Mouse (Mus musculus): ENCODE measurements around the gene Tifab. TPM values are rescaled to one million over a fixed set of nuclear protein-coding genes. Genes with fewer than 3 reads are reported as not detected.
A peak's percentile ranks its signal among the peaks of the same experiment; 100 is the strongest.

The Tifab gene
- polyA plus RNA-seq, 1 experiment from 2014 or later: 5.6 TPM

DNA sequence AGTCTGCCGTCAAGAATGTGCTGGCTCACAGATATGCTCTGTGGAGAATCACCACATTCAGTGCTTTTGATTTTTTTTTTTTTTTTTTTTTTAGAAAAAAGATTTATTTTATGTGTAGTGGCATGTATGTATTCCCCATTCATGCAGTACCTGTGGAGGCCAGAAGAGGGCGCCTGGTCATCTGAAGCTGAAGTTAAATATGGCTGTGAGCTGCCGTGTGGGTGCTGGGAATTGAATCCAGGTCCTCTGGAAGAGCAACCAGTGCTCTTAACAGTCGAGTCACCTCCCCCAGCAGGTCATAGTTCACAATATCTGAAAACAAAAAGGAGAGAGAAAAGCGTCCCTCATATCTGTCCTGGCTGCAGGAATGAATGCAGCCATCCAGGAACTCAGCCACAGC, 11.0 kb upstream of the Tifab start:
- Histone ChIP-seq H3K4me1 (ENCODE audit: control insufficient read depth, insufficient read depth, low read length) (no peaks in the 10 kb centered on the region), H3K9me3 (replicated peaks; ENCODE audit: control insufficient read depth, low read length) (no peaks in the 10 kb centered on the region), H3K9ac (ENCODE audit: low read length) (no peak overlapping the region), H3K27me3 (ENCODE audit: control insufficient read depth, insufficient read depth, low read length) (no peaks in the 10 kb centered on the region), H3K27ac (ENCODE audit: low read length) (no peak overlapping the region), H3K4me2 (ENCODE audit: low read depth, low read length) (no peak overlapping the region), H3K36me3 (ENCODE audit: control insufficient read depth, insufficient read depth, low read length) (no peaks in the 10 kb centered on the region), H3K4me3 (replicated peaks; ENCODE audit: low read length) (no peak overlapping the region)
- no peak for ATAC-seq (ENCODE audit: insufficient read depth, low FRiP score)
- 77% methylated on average over 5 of the region's 5 CpGs for WGBS

DNA sequence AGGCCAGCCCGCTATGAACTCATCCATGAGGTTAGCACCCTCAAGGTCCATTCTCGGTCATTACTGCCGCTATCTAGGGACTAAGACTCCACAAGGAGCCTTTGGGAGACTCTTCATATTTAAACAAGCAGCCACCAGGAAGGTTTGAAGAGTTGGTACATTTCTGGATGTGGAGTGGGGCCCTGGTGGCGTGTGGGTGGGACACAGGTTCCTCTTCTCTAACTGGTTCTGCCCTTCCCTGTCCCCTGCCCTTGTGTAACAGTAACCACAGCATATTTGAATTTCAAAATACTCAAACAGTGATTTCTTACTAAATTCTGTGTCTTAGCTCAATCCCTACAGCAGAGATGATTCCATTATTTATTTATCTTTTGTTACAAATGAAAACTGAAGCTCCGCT, 5.0 kb upstream of the Tifab start:
- no peak overlapping the region for H3K27ac ChIP-seq (ENCODE audit: low read length)
- H3K4me1 ChIP-seq (ENCODE audit: control insufficient read depth, insufficient read depth, low read length): no peaks in the 10 kb centered on the region
- no peaks in the 10 kb centered on the region for H3K9me3 ChIP-seq (replicated peaks; ENCODE audit: control insufficient read depth, low read length)
- 78% methylated on average over 5 of the region's 5 CpGs for WGBS
- H3K4me2 ChIP-seq (ENCODE audit: low read depth, low read length): no peak overlapping the region
- ATAC-seq (ENCODE audit: insufficient read depth, low FRiP score): no peak
- no peaks in the 10 kb centered on the region for H3K36me3 ChIP-seq (ENCODE audit: control insufficient read depth, insufficient read depth, low read length)
- no peak overlapping the region for H3K9ac ChIP-seq (ENCODE audit: low read length)
- no peaks in the 10 kb centered on the region for H3K27me3 ChIP-seq (ENCODE audit: control insufficient read depth, insufficient read depth, low read length)
- no peak overlapping the region for H3K4me3 ChIP-seq (replicated peaks; ENCODE audit: low read length)

DNA sequence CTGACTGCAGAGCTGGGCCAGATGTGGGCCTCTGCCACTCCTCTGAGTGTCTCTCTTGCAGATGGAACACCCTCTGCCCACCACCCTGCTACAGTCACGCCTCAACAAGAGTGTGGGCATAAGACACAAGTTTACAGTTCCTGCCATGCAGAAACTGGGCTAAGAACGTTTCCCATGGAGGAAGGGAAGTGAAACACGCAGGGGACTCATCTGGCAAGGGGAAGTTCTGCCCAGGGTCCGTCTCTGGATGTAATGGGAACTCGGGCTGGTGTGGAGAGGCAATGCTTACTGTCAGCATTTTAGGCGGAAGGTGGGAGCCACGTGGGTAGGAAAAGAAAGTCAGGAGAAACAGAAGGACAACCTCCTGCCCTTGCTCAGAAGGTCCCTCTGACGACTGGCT, 2.7 kb upstream of the Tifab start:
- Histone ChIP-seq H3K4me3 (replicated peaks; ENCODE audit: low read length) (no peak overlapping the region), H3K4me1 (ENCODE audit: control insufficient read depth, insufficient read depth, low read length) (no peaks in the 10 kb centered on the region), H3K27ac (ENCODE audit: low read length) (no peak overlapping the region), H3K9me3 (replicated peaks; ENCODE audit: control insufficient read depth, low read length) (no peaks in the 10 kb centered on the region), H3K9ac (ENCODE audit: low read length) (no peak overlapping the region), H3K27me3 (ENCODE audit: control insufficient read depth, insufficient read depth, low read length) (no peaks in the 10 kb centered on the region), H3K36me3 (ENCODE audit: control insufficient read depth, insufficient read depth, low read length) (no peaks in the 10 kb centered on the region), H3K4me2 (ENCODE audit: low read depth, low read length) (no peak overlapping the region)
- 67% methylated on average over 8 of the region's 8 CpGs for WGBS
- ATAC-seq (ENCODE audit: insufficient read depth, low FRiP score): 0 out of 2 replicates have a peak, but pooled peaks have one; percentile 3

GRCm38 (mm10) chr13:56176310-56176709, 2.4 kb downstream of the Tifab start:
- Histone ChIP-seq H3K9ac (ENCODE audit: low read length) (no peak overlapping the region), H3K27ac (ENCODE audit: low read length) (no peak overlapping the region), H3K4me2 (ENCODE audit: low read depth, low read length) (no peak overlapping the region), H3K4me3 (replicated peaks; ENCODE audit: low read length) (no peak overlapping the region), H3K9me3 (replicated peaks; ENCODE audit: control insufficient read depth, low read length) (no peaks in the 10 kb centered on the region), H3K36me3 (ENCODE audit: control insufficient read depth, insufficient read depth, low read length) (no peaks in the 10 kb centered on the region), H3K4me1 (ENCODE audit: control insufficient read depth, insufficient read depth, low read length) (peaks cover 19% of the 10 kb centered on the region), H3K27me3 (ENCODE audit: control insufficient read depth, insufficient read depth, low read length) (no peaks in the 10 kb centered on the region)
- WGBS: 86% methylated on average over 9 of the region's 9 CpGs
- ATAC-seq (ENCODE audit: insufficient read depth, low FRiP score): no peak

DNA sequence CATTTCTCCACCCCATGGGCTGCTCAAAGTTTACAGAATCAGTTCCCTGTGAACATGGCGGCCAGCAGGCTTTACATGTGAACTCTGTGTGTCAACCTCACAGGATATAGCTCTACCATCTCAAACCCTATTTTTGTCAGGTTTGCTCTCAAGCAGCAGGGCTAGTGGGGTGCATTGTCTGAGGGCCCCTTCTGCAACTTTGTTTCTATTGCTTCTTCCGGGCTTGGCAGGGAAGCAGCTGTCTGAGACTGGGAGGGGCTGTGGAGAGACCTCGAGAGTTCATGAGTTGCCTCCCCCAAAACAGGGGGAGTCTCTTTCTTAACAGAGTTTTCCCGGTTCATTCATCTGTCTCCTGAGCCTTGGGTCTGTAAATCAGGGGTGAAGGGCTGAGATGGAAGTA, 2.8 kb downstream of the Tifab start:
- H3K9me3 ChIP-seq (replicated peaks; ENCODE audit: control insufficient read depth, low read length): no peaks in the 10 kb centered on the region
- H3K27me3 ChIP-seq (ENCODE audit: control insufficient read depth, insufficient read depth, low read length): no peaks in the 10 kb centered on the region
- no peak overlapping the region for H3K27ac ChIP-seq (ENCODE audit: low read length)
- no peak overlapping the region for H3K9ac ChIP-seq (ENCODE audit: low read length)
- no peak for ATAC-seq (ENCODE audit: insufficient read depth, low FRiP score)
- WGBS: 55% methylated on average over 4 of the region's 4 CpGs
- H3K4me3 ChIP-seq (replicated peaks; ENCODE audit: low read length): no peak overlapping the region
- H3K4me2 ChIP-seq (ENCODE audit: low read depth, low read length): no peak overlapping the region; the same call in 1 of the 2 replicates
- H3K36me3 ChIP-seq (ENCODE audit: control insufficient read depth, insufficient read depth, low read length): no peaks in the 10 kb centered on the region
- peaks cover 23% of the 10 kb centered on the region for H3K4me1 ChIP-seq (ENCODE audit: control insufficient read depth, insufficient read depth, low read length)

DNA sequence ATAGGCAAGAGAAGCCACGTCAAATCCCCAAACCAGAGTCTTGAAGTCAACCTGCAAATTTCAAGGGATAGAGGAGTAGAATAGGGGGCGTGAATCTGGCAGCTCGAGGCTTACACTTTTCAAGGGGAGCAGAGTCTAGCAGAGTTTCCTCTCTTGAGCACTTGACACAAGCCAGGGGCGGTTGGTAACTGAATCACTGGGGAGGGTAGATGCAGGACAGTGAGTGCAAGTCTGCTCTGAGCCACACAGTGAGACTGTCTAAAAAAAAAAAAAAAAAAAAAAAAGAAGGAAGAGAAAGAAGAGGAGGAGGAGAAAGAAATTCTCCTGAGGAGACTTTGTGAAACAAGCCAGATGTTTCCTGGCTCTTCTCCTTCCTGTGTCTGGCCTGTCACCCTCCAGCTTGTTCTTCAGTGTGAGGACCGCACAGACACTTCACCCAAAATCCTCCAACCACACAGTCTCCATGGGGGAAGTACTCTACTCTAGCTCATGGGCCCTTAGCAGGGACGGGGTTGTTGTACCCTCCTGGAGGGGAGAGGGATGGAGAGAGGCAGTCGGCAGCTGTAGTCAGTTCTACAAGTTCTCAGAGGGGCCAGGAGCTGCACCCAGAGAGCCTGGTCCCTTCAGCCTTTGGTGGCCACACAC, 5.7 kb downstream of the Tifab start:
- Histone ChIP-seq H3K4me1 (ENCODE audit: control insufficient read depth, insufficient read depth, low read length) (peaks cover 37% of the 10 kb centered on the region), H3K4me2 (ENCODE audit: low read depth, low read length) (no peak overlapping the region), H3K36me3 (ENCODE audit: control insufficient read depth, insufficient read depth, low read length) (no peaks in the 10 kb centered on the region), H3K4me3 (replicated peaks; ENCODE audit: low read length) (no peak overlapping the region), H3K9ac (ENCODE audit: low read length) (peak overlapping the region; percentile 46; the same call in 1 of the 2 replicates), H3K27me3 (ENCODE audit: control insufficient read depth, insufficient read depth, low read length) (no peaks in the 10 kb centered on the region), H3K27ac (ENCODE audit: low read length) (peak overlapping the region; percentile 86), H3K9me3 (replicated peaks; ENCODE audit: control insufficient read depth, low read length) (no peaks in the 10 kb centered on the region)
- 40% methylated on average over 7 of the region's 7 CpGs for WGBS
- ATAC-seq (ENCODE audit: insufficient read depth, low FRiP score): peak; percentile 55; the same call in 1 of the 2 replicates

DNA sequence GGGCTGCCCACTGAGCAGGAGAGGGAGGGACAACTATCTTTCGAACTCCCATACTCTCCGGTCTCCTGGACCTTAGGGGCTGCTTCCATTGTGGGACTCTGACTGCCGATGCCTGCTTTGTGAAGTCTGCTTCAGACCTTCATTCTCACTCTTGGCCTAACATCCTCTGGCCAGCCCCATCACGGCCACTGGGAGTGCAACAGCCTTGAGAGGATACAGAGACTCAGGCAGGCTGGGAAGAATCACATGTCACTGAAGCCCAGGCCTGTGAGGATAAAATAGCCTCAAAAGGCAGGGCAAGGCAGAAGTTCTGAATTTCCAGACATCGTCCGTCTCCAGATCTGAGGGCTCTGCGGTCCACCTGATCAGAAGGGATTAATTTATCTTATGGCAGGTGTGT, 6.6 kb downstream of the Tifab start:
- no peak overlapping the region for H3K9ac ChIP-seq (ENCODE audit: low read length)
- ATAC-seq (ENCODE audit: insufficient read depth, low FRiP score): no peak
- no peak overlapping the region for H3K4me2 ChIP-seq (ENCODE audit: low read depth, low read length)
- H3K27ac ChIP-seq (ENCODE audit: low read length): peak overlapping the region; percentile 86
- H3K27me3 ChIP-seq (ENCODE audit: control insufficient read depth, insufficient read depth, low read length): no peaks in the 10 kb centered on the region
- H3K9me3 ChIP-seq (replicated peaks; ENCODE audit: control insufficient read depth, low read length): no peaks in the 10 kb centered on the region
- H3K4me1 ChIP-seq (ENCODE audit: control insufficient read depth, insufficient read depth, low read length): peaks cover 41% of the 10 kb centered on the region
- no peaks in the 10 kb centered on the region for H3K36me3 ChIP-seq (ENCODE audit: control insufficient read depth, insufficient read depth, low read length)
- H3K4me3 ChIP-seq (replicated peaks; ENCODE audit: low read length): no peak overlapping the region
- WGBS: 58% methylated on average over 7 of the region's 7 CpGs

DNA sequence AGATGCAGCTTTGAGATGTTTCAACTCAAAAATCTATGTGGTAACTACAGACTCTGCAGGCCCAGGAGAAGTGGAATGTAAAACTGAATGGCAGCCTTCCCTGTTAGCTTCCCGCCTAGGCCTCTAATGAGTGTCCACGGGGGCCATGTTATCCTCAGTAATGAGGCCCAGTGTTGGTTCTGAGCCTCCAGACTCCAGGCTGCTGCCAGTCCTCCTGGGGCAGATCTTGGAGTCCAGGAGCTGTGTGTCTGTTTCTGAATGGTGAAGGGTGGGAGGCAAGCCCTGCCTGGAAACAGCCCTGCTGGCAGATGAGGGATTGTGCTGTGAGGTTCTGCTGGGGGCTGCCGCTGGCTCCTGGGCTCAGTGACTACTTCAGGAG, 10.3 kb downstream of the Tifab start:
- 50% methylated on average over 3 of the region's 3 CpGs for WGBS
- no peaks in the 10 kb centered on the region for H3K27me3 ChIP-seq (ENCODE audit: control insufficient read depth, insufficient read depth, low read length)
- no peak overlapping the region; the same call in 1 of the 2 replicates for H3K9ac ChIP-seq (ENCODE audit: low read length)
- H3K9me3 ChIP-seq (replicated peaks; ENCODE audit: control insufficient read depth, low read length): no peaks in the 10 kb centered on the region
- H3K36me3 ChIP-seq (ENCODE audit: control insufficient read depth, insufficient read depth, low read length): no peaks in the 10 kb centered on the region
- H3K4me2 ChIP-seq (ENCODE audit: low read depth, low read length): no peak overlapping the region
- no peak for ATAC-seq (ENCODE audit: insufficient read depth, low FRiP score)
- H3K4me3 ChIP-seq (replicated peaks; ENCODE audit: low read length): no peak overlapping the region
- peaks cover 32% of the 10 kb centered on the region for H3K4me1 ChIP-seq (ENCODE audit: control insufficient read depth, insufficient read depth, low read length)
- peak overlapping the region; percentile 70 for H3K27ac ChIP-seq (ENCODE audit: low read length)

DNA sequence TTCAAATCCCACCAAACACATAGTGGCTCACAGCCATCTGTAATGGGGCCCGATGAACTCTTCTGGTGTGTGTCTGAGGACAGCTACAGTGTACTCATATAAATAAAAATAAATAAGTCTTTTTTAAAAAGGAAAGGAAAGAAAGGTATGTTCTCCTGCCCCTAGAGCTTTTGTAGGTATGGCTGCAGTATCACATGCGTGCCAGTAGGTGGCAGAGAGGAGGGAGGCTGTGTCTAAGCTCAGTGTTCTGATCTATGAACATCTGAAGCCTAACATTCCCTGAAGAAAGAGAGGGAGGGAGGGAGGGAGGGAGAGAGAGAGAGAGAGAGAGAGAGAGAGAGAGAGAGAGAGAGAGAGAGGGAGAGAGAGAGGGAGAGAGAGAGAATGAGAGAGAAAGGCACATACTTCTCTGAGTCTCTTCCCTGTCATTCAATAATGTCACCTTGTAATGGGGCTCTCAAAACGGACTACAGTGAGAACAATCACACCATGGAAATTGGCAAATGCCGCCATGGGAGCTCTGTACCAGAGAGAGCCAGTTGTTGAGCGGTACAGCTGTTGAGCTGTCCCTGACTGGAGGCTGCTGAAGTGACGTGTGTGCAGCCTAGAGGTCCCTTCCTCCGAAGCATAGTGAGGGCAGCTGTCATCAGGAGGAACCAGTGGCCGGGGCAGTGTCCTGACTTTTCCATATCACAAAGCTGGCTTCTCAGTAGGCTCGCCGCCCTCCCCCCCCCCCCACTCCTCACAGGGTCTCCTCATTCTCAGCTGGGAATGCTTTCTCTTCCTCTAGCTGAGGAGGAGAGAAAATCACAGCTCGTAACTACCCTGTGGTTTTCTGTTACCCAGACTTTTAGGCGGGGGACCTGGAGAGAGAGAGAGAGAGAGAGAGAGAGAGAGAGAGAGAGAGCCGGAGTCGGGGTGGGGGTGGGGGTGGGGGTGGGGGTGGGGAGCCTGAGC, 11.0 kb downstream of the Tifab start:
- H3K9me3 ChIP-seq (replicated peaks; ENCODE audit: control insufficient read depth, low read length): no peaks in the 10 kb centered on the region
- H3K27me3 ChIP-seq (ENCODE audit: control insufficient read depth, insufficient read depth, low read length): no peaks in the 10 kb centered on the region
- WGBS: 25% methylated on average over 12 of the region's 14 CpGs
- H3K27ac ChIP-seq (ENCODE audit: low read length): peak overlapping the region; percentile 70
- H3K9ac ChIP-seq (ENCODE audit: low read length): peak overlapping the region; percentile 21; the same call in 1 of the 2 replicates
- H3K4me3 ChIP-seq (replicated peaks; ENCODE audit: low read length): no peak overlapping the region
- H3K4me1 ChIP-seq (ENCODE audit: control insufficient read depth, insufficient read depth, low read length): peaks cover 31% of the 10 kb centered on the region
- peak; percentile 51; the same call in 1 of the 2 replicates for ATAC-seq (ENCODE audit: insufficient read depth, low FRiP score)
- no peaks in the 10 kb centered on the region for H3K36me3 ChIP-seq (ENCODE audit: control insufficient read depth, insufficient read depth, low read length)
- H3K4me2 ChIP-seq (ENCODE audit: low read depth, low read length): no peak overlapping the region

All from stomach, embryonic 16.5 days (tissue).